Mouse (Mus musculus) adrenal gland, postnatal 14 days (tissue): ENCODE data around the gene C2cd2l. TPM values are rescaled to one million over a fixed set of nuclear protein-coding genes. Genes with fewer than 3 reads are reported as not detected.
"Not testable (repeated sequence)": the region's sequence is repeated elsewhere in the genome, so short reads cannot be mapped to it uniquely, and the experiment has no call there.

ENCODE experiments used
- DNase-seq: peaks from one replicate; pipeline ENCODE4 v3.0.0; 2021; ENCODE audit warnings: mixed read lengths
- total RNA-seq: library from RNA; stranded (reverse); gene quantifications from 2 replicates; pipeline ENCODE4 v1.2.3, GENCODE M21; 2021

The C2cd2l gene
- total RNA-seq, 1 experiment from 2014 or later = 27.8 TPM

DNA sequence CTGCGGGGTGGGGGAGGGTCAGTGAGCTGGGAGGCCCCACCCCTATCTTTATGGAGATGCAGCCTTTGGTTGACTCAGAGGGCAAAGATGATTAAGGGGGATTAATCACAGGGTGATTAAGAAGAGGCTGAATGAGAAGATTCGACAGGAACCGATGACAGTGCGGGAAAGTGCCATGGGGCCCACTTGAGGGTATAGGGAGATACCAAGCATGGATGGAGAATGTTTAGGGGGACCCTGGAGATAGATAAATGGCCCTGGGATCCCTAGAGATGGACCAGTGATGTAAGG is 5.9 kb downstream of the C2cd2l start:
- DNase-seq = no peak

DNA sequence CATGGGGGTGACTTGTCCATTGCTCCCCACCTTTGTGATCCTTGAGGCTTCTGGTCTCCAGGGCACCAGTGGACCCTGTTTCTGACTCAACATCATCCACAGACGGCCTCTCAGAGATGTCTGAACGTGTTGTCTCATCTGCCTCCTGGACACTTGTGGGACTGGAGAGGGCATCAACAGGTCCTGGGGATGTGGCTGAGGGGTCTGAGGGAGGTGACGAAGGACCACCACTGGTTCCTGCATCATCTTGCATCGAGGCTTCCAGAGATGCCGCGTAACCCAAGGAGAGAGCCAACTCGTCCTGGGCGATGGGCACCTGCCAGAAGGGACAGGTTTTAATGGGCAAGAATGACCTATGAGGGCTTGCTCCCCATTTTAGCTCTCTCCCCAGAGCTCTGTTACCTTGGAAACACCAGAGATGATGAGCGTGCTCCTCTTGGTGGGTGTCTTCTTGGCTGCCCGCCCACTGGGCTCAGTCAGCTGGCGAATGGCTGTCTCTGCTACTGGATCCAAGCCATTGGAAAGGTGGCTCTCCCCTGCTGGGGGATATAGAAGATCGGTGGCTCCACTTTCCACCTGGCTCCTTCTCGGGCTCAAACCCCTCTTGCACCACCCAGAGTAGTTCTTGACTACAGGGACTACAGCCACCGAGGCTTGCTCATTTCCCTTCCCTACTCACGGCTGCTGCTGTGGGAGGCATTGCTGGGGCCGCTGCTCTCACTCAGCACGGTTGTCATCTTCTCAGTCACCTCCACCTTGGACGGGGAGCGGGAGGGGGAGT is 6.4 kb downstream of the C2cd2l start:
- DNase-seq = no peak

DNA sequence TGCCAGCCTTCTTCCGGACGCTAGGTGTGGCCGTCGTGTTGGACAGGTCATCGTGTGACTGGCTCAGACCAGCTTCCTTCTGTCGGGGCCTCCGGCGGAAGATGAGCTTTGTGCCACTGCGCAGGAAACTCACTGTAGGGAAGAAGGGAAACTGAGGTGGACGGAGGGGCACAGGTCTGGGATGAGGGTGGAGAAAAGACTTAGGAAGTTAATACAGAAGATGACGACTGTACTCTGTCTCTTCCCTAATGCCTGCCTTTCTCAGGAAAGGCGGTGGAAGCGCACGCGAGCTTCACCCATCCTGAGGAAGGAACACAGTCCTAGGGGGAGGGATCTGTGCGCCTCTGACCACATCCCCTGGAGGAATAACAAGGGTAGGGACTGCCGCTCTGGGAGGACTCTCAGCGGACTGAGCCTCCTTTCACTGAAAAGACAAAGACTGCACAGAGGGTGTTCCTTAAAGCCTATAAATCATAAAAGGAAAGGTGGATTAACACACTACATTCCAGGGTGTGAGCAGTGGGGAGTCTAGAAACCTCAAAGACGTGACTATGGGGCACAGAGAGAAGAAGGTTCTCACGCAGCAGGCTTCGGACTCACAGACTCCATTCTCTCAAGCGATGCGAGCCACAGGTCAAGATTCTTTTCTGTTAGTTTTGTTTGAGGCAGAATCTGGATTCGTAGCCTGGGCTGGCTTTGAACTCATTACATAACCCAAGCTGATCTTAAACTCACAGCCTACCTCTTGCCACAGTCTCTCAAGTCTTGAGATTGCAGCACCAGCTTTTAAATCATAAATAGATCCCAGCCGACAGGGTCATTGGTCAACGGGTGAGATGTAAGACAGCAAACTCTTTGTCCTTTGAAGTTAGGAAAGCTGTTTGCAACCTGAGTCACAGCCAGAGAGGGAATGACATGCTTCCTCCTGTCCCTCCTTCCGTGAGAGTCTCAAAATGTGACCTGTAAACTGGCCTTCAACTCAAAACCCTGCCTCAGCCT is 8.7 kb downstream of the C2cd2l start:
- peak; percentile 45 for DNase-seq

DNA sequence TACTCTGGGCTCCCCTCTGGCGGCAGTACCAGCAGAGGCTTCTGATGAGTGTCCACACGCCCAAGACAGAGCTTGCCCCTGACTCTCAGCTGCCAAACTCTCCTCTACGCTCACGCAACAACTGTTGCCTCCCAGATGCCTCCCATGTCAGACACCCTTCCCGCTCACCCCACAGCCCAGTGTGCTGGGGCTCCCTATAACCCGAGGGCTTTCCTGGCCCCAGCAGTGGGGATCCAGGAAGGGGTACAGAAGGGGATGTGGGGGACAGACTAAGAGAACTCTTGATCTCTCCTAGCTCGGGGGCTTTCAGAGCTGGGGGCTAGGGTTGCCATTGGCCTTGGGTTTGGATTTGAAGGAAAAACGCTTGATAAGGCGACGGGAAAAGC is 9.3 kb downstream of the C2cd2l start:
- no peak for DNase-seq

DNA sequence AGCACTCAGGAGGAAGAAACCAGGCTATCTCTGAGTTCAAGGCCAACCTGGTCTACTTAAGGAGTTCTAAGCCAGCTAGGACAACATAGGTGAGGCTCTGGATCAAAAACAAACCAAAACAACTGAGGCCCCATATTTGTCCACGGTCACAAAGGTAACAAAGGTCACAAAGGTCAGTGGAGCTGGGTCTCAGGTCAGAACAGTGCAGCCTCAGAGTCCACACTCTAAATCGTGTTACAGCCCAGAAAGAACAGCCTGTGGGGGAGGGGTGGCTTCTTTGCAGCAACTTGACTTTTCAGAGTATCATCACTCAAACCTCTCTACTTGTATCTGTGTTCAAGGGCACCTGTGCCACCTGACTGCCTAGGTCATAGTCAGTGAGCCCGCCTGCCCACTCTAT is 10.3 kb downstream of the C2cd2l start:
- peak; percentile 33 for DNase-seq

DNA sequence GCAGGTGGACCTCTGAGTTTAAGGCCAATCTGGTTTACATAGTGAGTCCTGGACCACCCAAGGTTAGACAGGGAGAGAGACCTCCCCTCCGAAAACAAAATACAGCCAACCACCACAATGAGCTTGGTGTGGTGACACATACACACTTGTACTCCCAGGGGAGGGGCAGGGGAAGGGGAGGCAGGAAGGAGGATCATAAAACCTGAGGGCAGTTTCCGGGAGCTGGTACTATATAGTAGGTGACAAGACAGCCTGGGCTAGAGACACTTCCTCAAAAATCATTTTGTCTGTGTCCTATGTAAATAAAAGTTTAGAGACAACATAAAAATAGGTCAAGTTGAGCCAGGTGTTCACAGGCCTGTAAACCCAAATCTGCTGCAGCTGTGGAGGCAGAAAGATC is 12.8 kb downstream of the C2cd2l start:
- no peak for DNase-seq

DNA sequence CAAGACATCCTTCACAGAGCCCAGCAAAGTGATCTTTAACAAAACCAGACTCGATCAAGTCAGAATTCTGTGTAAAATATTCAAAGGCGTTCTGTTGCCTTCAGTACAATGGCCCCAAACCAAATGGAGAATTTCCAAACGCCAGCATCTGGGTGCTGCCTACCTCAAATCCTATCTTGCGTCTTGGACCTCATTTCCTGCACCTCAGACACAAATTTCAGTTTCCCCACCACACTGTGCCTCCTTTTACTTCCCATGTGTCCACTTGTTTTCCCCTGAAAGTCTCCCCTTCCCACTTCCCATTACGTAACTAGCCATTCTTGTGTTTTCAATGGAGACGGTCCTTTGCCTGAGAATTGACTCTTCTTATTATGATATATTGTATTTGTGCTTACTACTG is 13.6 kb downstream of the C2cd2l start:
- no peak for DNase-seq

DNA sequence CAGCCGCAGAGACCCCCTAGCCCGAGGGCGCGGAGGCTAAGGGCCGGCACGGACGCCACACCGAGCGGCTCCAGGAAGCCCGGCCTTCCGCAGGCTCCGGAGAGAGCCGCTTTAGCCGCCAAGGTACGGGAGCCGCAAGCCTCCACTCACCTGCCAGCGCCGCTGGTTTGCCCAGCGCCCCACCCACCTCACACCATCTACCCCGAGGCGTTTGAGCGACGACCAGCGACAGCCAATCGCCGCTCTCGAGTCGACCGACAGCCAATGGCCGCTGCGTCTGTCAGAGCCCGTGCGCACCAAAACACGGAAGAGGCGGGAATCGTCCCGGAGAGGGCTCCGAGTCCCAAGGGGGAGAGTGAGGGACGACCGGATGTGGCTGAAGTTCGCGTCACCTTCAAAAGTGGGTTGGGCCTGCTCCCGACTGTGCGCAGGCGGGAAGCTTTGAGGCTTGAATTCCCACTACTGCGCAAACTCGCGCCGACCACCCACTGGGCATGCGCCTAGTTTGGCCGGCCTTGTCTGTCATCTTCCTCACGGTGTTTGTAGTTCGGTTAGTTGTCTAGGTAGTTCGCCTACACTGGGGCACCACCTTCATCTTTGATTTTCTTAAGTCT is 14.5 kb downstream of the C2cd2l start, which contains the start of gene Hinfp:
TSS of gene Hinfp (minus strand) at position 206 of the 614 bp plus-strand sequence.
- DNase-seq = peak; percentile 99

DNA sequence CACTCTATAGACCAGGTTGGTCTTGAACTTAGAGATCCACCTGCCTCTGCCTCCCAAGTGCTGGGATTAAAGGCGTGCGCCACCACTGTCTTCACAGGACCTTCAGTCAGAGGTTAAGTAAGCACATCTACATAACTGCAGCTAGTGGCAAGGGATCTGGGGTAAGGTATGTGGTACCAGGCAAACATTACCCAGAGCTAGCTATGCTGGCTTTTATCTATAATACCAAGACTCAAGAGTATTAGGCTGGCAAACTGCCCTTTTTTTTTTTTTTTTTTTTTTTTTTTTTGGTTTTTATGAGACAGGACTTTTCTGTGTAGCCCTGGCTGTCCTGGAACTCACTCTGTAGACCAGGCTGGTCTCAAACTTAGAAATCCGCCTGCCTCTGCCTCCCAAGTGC is 20.1 kb downstream of the C2cd2l start:
- DNase-seq = not testable (repeated sequence)

DNA sequence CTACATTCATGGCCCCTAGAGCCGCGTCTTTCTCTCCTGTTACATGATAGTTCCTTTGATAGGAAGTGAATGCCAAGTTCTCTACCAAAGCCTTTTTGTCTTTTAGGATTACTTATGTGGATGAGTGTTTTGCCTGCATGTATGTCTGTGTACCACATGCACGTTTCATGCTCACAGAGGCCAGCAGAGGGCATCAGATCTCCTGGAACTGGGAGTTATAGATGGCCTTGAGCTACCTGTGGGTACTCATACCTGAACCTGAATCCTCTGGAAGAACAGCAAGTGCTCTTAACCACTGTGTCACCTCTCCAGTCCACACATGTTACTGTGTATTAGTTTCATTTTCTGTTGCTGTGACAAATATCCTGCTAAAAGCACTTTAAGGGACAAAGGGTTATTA is 27.6 kb downstream of the C2cd2l start:
- peak; percentile 56 for DNase-seq

DNA sequence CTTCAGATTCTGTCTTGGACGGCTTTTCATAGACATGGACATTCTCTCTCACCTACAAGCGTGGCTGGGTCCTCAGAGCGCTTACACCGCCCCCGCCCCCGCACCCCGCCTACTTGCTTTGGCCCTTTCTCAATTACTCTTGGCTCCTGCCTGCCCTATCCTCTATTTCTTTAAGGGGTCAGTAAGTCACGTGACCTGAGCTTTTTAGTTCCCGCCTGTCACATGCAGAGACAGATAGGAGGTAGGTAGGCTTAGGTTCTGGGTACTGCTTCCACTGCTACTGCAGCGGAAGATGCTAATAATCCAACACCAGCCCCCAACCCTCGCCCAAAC is 31.2 kb downstream of the C2cd2l start:
- DNase-seq = peak; percentile 27

DNA sequence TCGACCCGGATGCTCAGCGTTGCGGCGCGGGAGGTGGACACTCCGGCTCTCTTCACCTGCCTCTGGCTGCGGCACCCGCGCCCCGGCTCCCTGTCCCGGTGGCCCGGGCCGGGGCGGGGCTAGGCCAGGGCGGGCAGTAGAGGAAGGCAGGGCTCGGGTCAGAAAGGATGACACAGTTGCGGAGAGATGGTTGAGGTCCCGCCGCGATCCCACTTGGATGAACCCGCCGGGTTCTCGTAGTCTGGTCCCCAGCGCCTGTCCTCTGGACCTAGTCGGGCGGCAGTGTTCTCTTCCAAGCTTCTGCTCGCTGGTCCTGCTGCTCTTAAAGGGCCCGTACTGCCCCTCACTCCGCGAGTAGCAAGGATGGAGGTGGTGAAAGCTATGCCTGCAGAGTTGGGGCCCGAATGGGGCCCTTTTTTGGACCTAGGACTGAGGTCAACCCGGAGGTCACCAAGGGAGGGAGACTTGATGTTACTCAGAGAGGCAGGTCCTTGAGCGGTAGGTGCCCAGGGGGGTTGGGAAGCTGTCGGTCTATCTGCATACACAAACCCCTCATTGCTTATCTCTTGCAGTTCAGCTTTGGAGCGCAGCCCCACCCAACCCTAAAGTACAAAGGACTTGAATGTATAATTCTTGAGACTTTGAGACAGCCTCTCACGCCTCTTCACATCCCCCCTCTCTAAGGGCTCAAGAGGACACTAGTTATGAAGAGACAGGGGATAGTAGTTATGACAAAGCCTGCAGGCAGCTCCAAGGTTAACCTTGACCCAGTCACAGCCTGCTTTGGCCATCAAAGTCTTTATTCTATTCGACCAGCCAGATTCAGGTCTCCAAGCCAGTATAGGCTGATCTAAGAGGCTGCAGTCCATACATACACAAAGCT is 31.8 kb downstream of the C2cd2l start, which contains the start of gene Abcg4:
TSS of gene Abcg4 (minus strand) at position 540 of the 883 bp plus-strand sequence.
- DNase-seq = peak; percentile 62

DNA sequence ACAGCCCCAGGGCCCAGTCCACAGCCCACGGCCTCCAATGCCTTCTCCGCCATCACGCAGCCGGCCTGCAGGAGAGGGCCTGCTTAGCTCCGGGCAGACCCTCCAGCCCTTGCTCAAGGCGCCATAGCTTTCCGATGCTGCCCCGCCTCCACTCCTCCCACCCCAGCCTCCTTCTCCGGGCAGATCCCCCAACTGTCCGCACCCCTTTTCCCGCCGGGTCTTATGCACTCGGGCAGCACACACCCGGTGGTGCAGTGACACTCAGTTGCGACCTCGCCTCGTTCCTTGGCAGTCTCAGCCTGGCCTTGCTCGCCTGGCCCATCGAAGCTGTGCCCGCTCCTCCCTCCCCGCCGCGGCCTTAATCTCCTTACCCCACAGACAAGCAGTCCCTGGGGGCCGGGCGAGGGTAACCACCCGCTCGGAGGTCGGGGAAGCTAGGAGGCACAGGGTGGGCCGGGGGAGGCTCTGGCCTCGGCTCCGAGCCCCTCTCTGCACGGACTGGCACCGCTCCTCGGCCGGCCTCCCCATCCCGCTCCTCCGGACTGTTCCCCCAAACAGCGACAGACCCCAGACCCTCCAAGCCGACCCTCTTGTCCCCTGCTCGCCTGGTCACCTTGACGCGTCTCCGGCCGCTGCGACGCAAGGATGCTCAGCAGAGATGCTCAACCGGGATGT is 32.5 kb downstream of the C2cd2l start:
- peak; percentile 80 for DNase-seq

DNA sequence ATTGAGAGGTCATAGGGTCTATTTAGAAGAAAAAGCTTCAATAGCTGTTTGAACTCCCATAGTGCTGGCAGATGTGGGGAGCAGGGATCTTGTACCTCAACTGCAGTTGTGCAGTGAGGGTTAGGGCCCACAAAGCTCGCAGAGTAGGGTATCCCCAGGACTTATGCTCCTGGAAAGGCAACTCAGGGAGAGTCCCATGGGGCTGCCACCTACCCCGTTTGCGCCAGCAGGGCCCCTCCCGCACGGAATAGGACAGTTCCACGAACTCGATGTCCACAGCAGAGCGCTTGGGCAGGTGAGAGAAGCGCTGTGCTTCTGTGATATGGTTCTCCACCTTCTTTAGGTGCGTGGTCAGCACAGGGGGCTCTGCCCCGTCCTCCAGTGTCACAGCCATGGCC is 33.1 kb downstream of the C2cd2l start:
- DNase-seq = peak; percentile 22

DNA sequence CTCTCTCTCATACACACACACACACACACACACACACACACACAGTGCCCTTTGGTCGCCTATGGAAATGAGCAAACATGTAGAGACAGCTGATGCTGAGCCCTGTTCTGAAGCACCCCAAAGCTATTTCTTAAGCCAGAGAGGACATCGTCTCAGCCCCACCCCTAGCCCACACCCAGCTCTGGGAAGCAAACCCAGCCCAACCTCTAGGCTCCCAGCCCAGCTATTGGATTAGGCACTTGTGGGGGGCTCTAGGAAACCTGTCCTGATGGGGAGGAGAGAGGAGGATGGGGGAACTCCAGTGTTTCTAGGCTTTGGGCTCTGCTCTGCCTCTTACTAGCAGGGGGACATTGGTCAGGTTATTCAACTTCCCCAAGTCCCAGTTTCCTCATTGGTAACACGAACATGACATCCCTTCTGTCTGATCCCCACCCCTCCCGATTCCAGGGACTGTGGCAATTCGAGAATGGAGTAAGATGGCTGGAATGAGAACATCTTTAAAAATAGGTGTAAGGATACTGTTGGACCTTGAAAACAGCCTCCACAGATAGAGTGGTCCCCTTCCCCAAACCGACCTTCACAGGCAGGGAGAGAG is 33.7 kb downstream of the C2cd2l start:
- no peak for DNase-seq

DNA sequence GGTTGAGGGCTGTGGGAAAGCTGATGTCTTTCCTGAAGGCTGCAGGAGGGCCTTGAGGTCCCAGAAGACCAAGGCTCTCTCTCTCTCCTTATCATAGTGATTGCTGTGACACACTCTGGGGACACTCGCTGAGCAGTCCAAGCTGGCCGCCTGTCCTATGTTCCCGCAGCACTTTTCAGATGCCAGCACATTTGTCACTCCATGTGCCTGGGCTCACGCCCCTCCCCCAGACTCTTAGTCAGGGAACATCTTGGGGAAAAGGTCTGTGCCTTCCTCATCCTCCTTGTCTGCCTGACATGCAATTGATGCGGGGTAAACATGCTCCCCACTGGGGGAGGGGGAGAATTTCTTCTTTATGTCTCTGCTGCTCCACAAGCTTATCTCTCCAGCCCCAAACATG is 36.9 kb downstream of the C2cd2l start:
- peak; percentile 78 for DNase-seq

DNA sequence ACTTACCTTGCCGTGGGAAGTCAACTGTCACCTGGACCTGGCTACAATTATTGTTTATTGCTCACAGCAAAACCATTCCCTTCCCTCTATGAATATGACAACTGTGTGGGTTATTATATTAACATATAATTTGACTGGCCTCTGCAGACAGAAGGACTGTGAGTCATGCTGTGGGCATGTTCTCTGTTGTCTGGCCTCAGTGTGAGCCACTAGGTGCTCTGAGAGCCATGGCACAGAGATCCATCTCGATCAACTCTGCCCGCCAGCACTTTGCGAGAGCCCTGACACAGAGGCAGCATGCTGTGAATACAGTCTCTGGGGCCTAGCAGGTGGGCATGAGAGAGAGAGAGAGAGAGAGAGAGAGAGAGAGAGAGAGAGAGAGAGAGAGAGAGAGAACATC is 50.1 kb downstream of the C2cd2l start:
- DNase-seq = peak; percentile 49

DNA sequence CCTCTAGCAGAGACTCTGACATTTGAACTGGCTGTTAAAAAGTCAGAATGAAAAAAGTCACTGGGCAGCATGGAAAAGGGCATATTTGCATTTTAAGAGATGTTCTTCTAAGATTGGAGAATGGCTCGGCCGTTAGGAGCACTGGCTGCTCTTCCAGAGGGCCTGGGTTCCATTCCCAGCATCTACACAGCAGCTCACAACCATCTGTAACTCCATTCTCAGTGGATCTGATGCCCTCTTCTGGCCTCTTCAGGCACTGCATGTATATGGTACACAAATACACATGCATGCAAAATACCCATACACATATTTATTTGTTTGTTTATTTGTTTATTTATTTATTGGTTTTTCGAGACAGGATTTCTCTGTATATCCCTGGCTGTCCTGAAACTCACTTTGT is 51.0 kb downstream of the C2cd2l start:
- DNase-seq = peak; percentile 36

DNA sequence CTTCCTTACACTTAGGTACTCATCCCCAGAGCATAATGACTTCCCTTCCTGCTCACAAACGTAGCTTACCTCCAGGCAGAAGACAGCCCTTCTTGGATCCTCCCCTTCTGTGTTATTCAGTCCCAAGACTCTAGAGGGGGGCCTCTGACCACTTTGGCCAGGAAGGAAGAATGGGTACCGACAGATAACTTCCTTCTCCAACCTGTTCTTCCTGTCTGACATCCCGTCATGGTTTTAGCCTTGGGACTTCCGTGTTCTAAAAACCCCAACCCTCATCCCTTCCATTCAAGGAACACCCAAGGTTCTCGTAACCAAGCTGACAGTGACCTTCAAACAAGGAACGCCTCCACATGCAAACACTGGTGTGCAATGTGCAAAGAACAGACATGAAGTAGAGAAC is 51.7 kb downstream of the C2cd2l start, which contains the start of gene Nlrx1:
TSS of gene Nlrx1 (minus strand) at position 168 of the 400 bp plus-strand sequence.
- no peak for DNase-seq

DNA sequence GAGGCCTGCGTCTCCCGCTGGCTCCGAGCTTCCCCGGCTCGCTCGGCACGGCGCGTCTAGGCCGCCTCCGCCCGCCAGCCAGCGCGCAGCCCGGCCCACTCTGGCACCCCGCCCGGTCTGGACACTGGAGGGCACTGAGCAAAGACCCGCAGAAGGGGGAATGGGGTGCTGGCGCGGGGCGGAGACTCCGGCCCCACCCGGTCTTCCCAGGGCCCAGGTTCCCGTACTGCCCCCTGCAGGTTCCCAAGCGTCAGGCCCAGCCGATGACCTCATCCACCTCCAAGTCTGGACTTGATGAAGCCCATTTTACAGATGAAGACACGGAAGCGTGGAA is 52.1 kb downstream of the C2cd2l start:
- peak; percentile 96 for DNase-seq
